Mouse (Mus musculus): Measurements from ENCODE around the gene Sh3gl3. TPM values are rescaled to one million over a fixed set of nuclear protein-coding genes. Genes with fewer than 3 reads are reported as not detected.
A peak's percentile ranks its signal among the peaks of the same experiment; 100 is the strongest.

Gene Sh3gl3
- total RNA-seq, 1 experiment from 2014 or later: 8.9 TPM

GRCm38 (mm10) chr7:82287242-82287641 lies 113.6 kb downstream of the Sh3gl3 start:
- no peak for DNase-seq

GRCm38 (mm10) chr7:82293441-82293840 lies 119.8 kb downstream of the Sh3gl3 start:
- no peak for DNase-seq

GRCm38 (mm10) chr7:82294083-82294482 lies 120.4 kb downstream of the Sh3gl3 start:
- no peak for DNase-seq

GRCm38 (mm10) chr7:82294611-82295010 lies 121.0 kb downstream of the Sh3gl3 start:
- no peak for DNase-seq

GRCm38 (mm10) chr7:82308398-82308797 lies 134.8 kb downstream of the Sh3gl3 start:
- DNase-seq: no peak

GRCm38 (mm10) chr7:82318515-82318914 lies 144.9 kb downstream of the Sh3gl3 start:
- DNase-seq: no peak

- DNase-seq: no peak
Measured at GRCm38 (mm10) chr7:82326616-82327015, 153.0 kb downstream of the Sh3gl3 start.

GRCm38 (mm10) chr7:82327201-82327600 lies 153.6 kb downstream of the Sh3gl3 start:
- DNase-seq: no peak

GRCm38 (mm10) chr7:82327881-82328280 lies 154.2 kb downstream of the Sh3gl3 start:
- DNase-seq: no peak

- DNase-seq: no peak
Measured at GRCm38 (mm10) chr7:82329831-82330230, 156.2 kb downstream of the Sh3gl3 start.

GRCm38 (mm10) chr7:82330860-82331259 lies 157.2 kb downstream of the Sh3gl3 start:
- DNase-seq: no peak

GRCm38 (mm10) chr7:82334000-82334399 lies 160.4 kb downstream of the Sh3gl3 start:
- DNase-seq: no peak

GRCm38 (mm10) chr7:82335211-82336121 lies 161.8 kb downstream of the Sh3gl3 start, which contains the start of gene Adamtsl3:
Adamtsl3 (plus strand) TSS chr7:82335694.
- peak; percentile 62 for DNase-seq

- DNase-seq: peak; percentile 43
Measured at GRCm38 (mm10) chr7:82336132-82336531, 162.5 kb downstream of the Sh3gl3 start.

GRCm38 (mm10) chr7:82338121-82338520 lies 164.5 kb downstream of the Sh3gl3 start:
- no peak for DNase-seq

- DNase-seq: no peak
Measured at GRCm38 (mm10) chr7:82338532-82338931, 164.9 kb downstream of the Sh3gl3 start.

- DNase-seq: no peak
Measured at GRCm38 (mm10) chr7:82339214-82339613, 165.6 kb downstream of the Sh3gl3 start.

- DNase-seq: peak; percentile 18
Measured at GRCm38 (mm10) chr7:82341476-82341875, 167.8 kb downstream of the Sh3gl3 start.

GRCm38 (mm10) chr7:82346706-82347105 lies 173.1 kb downstream of the Sh3gl3 start:
- no peak for DNase-seq

- DNase-seq: no peak
Measured at GRCm38 (mm10) chr7:82349796-82350195, 176.2 kb downstream of the Sh3gl3 start.

- DNase-seq: no peak
Measured at GRCm38 (mm10) chr7:82350421-82350820, 176.8 kb downstream of the Sh3gl3 start.

Data from adrenal gland, postnatal 14 days (tissue).